Mouse (Mus musculus): ENCODE data around the gene Pls1.
A peak's percentile ranks its signal among the peaks of the same experiment; 100 is the strongest.

The Pls1 gene

GRCm38 (mm10) chr9:95801610-95802451 lies 43.3 kb downstream of the Pls1 start:
- DNase-seq = no peak

- DNase-seq = no peak
Observed at GRCm38 (mm10) chr9:95796323-95796722, 48.8 kb downstream of the Pls1 start.

- DNase-seq = no peak
Observed at GRCm38 (mm10) chr9:95795844-95796243, 49.3 kb downstream of the Pls1 start.

- no peak for DNase-seq
Observed at GRCm38 (mm10) chr9:95795077-95795784, 49.9 kb downstream of the Pls1 start.

- no peak for DNase-seq
Observed at GRCm38 (mm10) chr9:95793986-95794744, 50.9 kb downstream of the Pls1 start.

- DNase-seq = no peak
Observed at GRCm38 (mm10) chr9:95784888-95785511, 60.1 kb downstream of the Pls1 start.

GRCm38 (mm10) chr9:95783646-95784293 lies 61.3 kb downstream of the Pls1 start:
- no peak for DNase-seq

- DNase-seq = no peak
Observed at GRCm38 (mm10) chr9:95771671-95772070, 73.4 kb downstream of the Pls1 start.

- no peak for DNase-seq
Observed at GRCm38 (mm10) chr9:95763218-95763617, 81.9 kb downstream of the Pls1 start.

GRCm38 (mm10) chr9:95762228-95762627 lies 82.9 kb downstream of the Pls1 start:
- no peak for DNase-seq

GRCm38 (mm10) chr9:95761381-95761780 lies 83.7 kb downstream of the Pls1 start:
- DNase-seq = no peak

- DNase-seq = no peak
Observed at GRCm38 (mm10) chr9:95750746-95751145, 94.4 kb downstream of the Pls1 start.

- DNase-seq = peak; percentile 81
Observed at GRCm38 (mm10) chr9:95750037-95750511, 95.0 kb downstream of the Pls1 start, which contains the start of gene Trpc1. Trpc1 (minus strand) TSS chr9:95750375.

GRCm38 (mm10) chr9:95749461-95749928 lies 95.6 kb downstream of the Pls1 start:
- peak; percentile 52 for DNase-seq

- no peak for DNase-seq
Observed at GRCm38 (mm10) chr9:95747298-95747697, 97.8 kb downstream of the Pls1 start.

GRCm38 (mm10) chr9:95744845-95745613 lies 100.1 kb downstream of the Pls1 start:
- DNase-seq = no peak

GRCm38 (mm10) chr9:95736238-95736637 lies 108.9 kb downstream of the Pls1 start:
- no peak for DNase-seq

- DNase-seq = no peak
Observed at GRCm38 (mm10) chr9:95712574-95712973, 132.5 kb downstream of the Pls1 start.

- DNase-seq = no peak
Observed at GRCm38 (mm10) chr9:95708943-95709342, 136.2 kb downstream of the Pls1 start.

GRCm38 (mm10) chr9:95705371-95705770 lies 139.7 kb downstream of the Pls1 start:
- DNase-seq = no peak

- DNase-seq = no peak
Observed at GRCm38 (mm10) chr9:95704078-95704477, 141.0 kb downstream of the Pls1 start.

All from cerebellum, adult 9-10 months (tissue).